Mouse (Mus musculus) heart, adult 11 months (tissue): ENCODE measurements at regions not wholly inside any gene's neighbourhood (a gene's known extent, or its start where the extent isn't known, plus 50 kb on each side); places are given as distances from the start of the nearest gene placed in this dataset.

Source experiments
- DNase-seq: peaks from one replicate; pipeline ENCODE4 v3.0.0; 2022

- DNase-seq = no peak
Measured at GRCm38 (mm10) chr8:102414931-102415330, 370.5 kb downstream of the Cdh11 start.

DNA sequence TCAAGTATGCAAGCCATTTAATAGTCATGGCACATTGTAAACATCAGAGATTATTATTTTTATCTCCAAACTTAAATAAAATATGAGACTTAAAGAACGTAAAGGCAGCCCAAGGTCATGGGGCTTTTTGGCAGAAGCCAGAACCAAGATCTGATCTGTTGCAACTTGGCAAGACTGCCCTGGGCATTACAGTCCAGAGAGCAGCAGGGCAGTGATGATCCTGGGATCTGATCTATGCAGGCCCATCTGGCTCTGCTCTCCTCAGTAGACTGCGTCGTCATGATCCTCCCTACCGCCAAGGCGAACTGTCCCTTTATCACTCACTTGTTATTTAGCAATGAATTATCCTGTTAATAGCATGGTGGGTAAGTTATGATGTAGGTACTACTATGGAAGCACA is 372.0 kb downstream of the Cdh11 start:
- DNase-seq = peak; percentile 28

DNA sequence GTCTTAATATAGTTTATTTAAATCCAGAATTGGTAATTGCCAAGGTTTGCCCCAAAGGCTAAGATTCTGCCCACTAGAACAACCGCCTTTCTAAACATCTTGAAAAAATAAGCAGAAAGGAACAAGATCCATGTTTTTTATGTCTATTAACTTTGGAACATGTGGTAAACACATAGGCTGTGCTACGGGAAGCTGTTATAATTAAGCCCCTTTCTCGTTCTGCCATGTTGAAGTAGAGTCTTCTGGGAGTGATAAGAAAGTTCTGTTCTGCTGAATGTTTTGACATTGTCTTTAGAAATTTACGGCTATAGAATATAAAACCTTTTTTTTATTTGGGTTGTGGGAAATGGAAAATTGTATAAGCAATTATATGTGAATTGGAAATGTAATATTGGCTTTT is 397.9 kb downstream of the Cdh11 start:
- DNase-seq = no peak

DNA sequence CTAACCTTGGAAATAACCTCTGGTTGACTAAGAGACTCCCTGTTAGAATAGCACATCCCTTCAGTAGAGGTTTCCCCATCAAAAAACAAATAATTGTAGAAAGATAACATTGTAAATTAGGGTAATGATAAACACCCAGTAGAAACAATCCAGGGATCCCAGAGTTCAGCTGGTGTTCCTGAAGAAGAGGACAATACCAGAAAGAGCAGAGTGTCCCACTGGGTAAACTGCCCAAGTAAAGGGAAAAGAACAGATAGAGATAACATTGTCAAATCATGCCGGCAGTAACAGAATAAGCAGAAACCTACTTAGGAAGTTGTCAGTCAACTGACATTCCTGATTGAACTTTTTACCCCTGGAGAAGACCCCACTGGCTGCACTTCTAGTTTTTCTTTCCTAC is 440.1 kb downstream of the Cdh11 start:
- DNase-seq = no peak

DNA sequence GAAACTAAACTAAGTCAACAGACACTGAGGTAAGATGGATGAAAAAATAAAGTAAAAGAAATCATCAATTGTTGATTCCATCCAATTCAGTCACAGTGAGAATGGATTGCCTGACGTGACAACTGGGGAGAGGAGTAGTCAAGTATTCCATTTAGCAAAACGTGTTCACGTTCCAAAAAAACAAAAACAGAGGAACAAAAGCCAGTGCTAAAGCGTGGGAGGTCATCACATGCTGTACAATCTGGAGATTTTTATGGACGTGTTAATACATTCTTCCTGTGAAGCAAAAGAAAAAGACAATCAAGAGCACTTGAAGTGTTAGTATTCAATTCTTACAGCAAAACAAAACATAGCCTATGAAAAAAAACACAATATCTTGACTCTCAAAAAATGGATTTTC is 452.9 kb downstream of the Cdh11 start:
- DNase-seq = peak; percentile 10

GRCm38 (mm10) chr8:102331151-102331550 is 454.3 kb downstream of the Cdh11 start:
- DNase-seq = peak; percentile 22

GRCm38 (mm10) chr8:102329955-102330354 is 455.5 kb downstream of the Cdh11 start:
- DNase-seq = no peak
